Mouse (Mus musculus): ENCODE measurements at regions not wholly inside any gene's neighbourhood (a gene's known extent, or its start where the extent isn't known, plus 50 kb on each side); places are given as distances from the start of the nearest gene placed in this dataset.

- no peaks in the 10 kb centered on the region for H3K79me2 ChIP-seq (ENCODE audit: control insufficient read depth, insufficient read depth, low read length, poor library complexity)
- no peaks in the 10 kb centered on the region for H3K36me3 ChIP-seq (ENCODE audit: control insufficient read depth in 1 of 2, insufficient read depth in 2 of 2, low read length in 2 of 2)
- DNase-seq (ENCODE audit: low read depth, low spot score): no peak
- no peak overlapping the region for H3K9ac ChIP-seq (ENCODE audit: control insufficient read depth, low read depth, low read length, poor library complexity, severe bottlenecking)
- H3K4me1 ChIP-seq (ENCODE audit: control insufficient read depth in 1 of 2, insufficient read depth in 2 of 2, low read length in 2 of 2): no peaks in the 10 kb centered on the region
- no peak overlapping the region for H3K4me3 ChIP-seq (ENCODE audit: control insufficient read depth in 1 of 2, insufficient read depth in 1 of 2, low read depth in 2 of 2, low read length in 2 of 2)
- no peak for TF ChIP-seq ZMIZ1 (IDR thresholded peaks at IDR 0.05; ENCODE audit: low read depth, low read length)
- TF ChIP-seq ZNF384 (IDR thresholded peaks at IDR 0.05; ENCODE audit: low read depth, low read length): no peak
- TF ChIP-seq CTCF (IDR thresholded peaks at IDR 0.05 in 2 of 3, conservative IDR thresholded peaks at IDR 0.05 in 1 of 3; ENCODE audit: control insufficient read depth in 1 of 3, insufficient read depth in 1 of 3, low read depth in 2 of 3, low read length in 3 of 3, poor library complexity in 1 of 3, severe bottlenecking in 1 of 3): no peak
- no peak for TF ChIP-seq RCOR1 (IDR thresholded peaks at IDR 0.05; ENCODE audit: low read depth, low read length)
- TF ChIP-seq MYC (IDR thresholded peaks at IDR 0.05; ENCODE audit: low read depth, low read length): no peak
- TF ChIP-seq ZC3H11A (IDR thresholded peaks at IDR 0.05; ENCODE audit: low read depth, low read length): no peak
- TF ChIP-seq JUND (IDR thresholded peaks at IDR 0.05; ENCODE audit: low read depth, low read length): no peak
- TF ChIP-seq ZKSCAN1 (IDR thresholded peaks at IDR 0.05; ENCODE audit: low read depth, low read length): no peak
- no peak for TF ChIP-seq RAD21 (IDR thresholded peaks at IDR 0.05; ENCODE audit: low read depth, low read length)
- TF ChIP-seq MYB (IDR thresholded peaks at IDR 0.05; ENCODE audit: low read depth, low read length): no peak
- no peak for TF ChIP-seq TBP (IDR thresholded peaks at IDR 0.05; ENCODE audit: low read depth, low read length)
- TF ChIP-seq POLR2AphosphoS2 (IDR thresholded peaks at IDR 0.05; ENCODE audit: low read length): no peak
- H3K27ac ChIP-seq (ENCODE audit: control insufficient read depth, low read depth, low read length): no peak overlapping the region
- no peaks in the 10 kb centered on the region for H3K9me3 ChIP-seq (replicated peaks; ENCODE audit: insufficient read depth, low read length)
- H3K27me3 ChIP-seq (ENCODE audit: control insufficient read depth in 1 of 2, insufficient read depth in 2 of 2, low read length in 2 of 2): no peaks in the 10 kb centered on the region
Measured at GRCm38 (mm10) chr5:97697581-97698134, 240.8 kb upstream of the Gk2 start.

- Histone ChIP-seq H3K9ac (ENCODE audit: control insufficient read depth, low read depth, low read length, poor library complexity, severe bottlenecking) (no peak overlapping the region), H3K27me3 (ENCODE audit: control insufficient read depth in 1 of 2, insufficient read depth in 2 of 2, low read length in 2 of 2) (no peaks in the 10 kb centered on the region), H3K27ac (ENCODE audit: control insufficient read depth, low read depth, low read length) (no peak overlapping the region), H3K9me3 (replicated peaks; ENCODE audit: insufficient read depth, low read length) (no peaks in the 10 kb centered on the region), H3K4me3 (ENCODE audit: control insufficient read depth in 1 of 2, insufficient read depth in 1 of 2, low read depth in 2 of 2, low read length in 2 of 2) (no peak overlapping the region), H3K79me2 (ENCODE audit: control insufficient read depth, insufficient read depth, low read length, poor library complexity) (no peaks in the 10 kb centered on the region), H3K4me1 (ENCODE audit: control insufficient read depth in 1 of 2, insufficient read depth in 2 of 2, low read length in 2 of 2) (no peaks in the 10 kb centered on the region), H3K36me3 (ENCODE audit: control insufficient read depth in 1 of 2, insufficient read depth in 2 of 2, low read length in 2 of 2) (no peaks in the 10 kb centered on the region)
- no peak for DNase-seq (ENCODE audit: low read depth, low spot score)
- no peak for TF ChIP-seq E2F4 (IDR thresholded peaks at IDR 0.05; ENCODE audit: borderline replicate concordance, low read depth, low read length)
Measured at GRCm38 (mm10) chr5:97693333-97693940, 236.6 kb upstream of the Gk2 start.

GRCm38 (mm10) chr5:97685443-97685842 is 228.6 kb upstream of the Gk2 start:
- DNase-seq (ENCODE audit: low read depth, low spot score): no peak
- no peaks in the 10 kb centered on the region for H3K9me3 ChIP-seq (replicated peaks; ENCODE audit: insufficient read depth, low read length)
- H3K27me3 ChIP-seq (ENCODE audit: control insufficient read depth in 1 of 2, insufficient read depth in 2 of 2, low read length in 2 of 2): no peaks in the 10 kb centered on the region
- H3K9ac ChIP-seq (ENCODE audit: control insufficient read depth, low read depth, low read length, poor library complexity, severe bottlenecking): no peak overlapping the region
- H3K27ac ChIP-seq (ENCODE audit: control insufficient read depth, low read depth, low read length): no peak overlapping the region
- no peak overlapping the region for H3K4me3 ChIP-seq (ENCODE audit: control insufficient read depth in 1 of 2, insufficient read depth in 1 of 2, low read depth in 2 of 2, low read length in 2 of 2)
- TF ChIP-seq CTCF (IDR thresholded peaks at IDR 0.05 in 2 of 3, conservative IDR thresholded peaks at IDR 0.05 in 1 of 3; ENCODE audit: control insufficient read depth in 1 of 3, insufficient read depth in 1 of 3, low read depth in 2 of 3, low read length in 3 of 3, poor library complexity in 1 of 3, severe bottlenecking in 1 of 3) (no peak), GATA1 (IDR thresholded peaks at IDR 0.05; ENCODE audit: low read depth, low read length) (no peak), NRF1 (IDR thresholded peaks at IDR 0.05; ENCODE audit: insufficient read depth, low read depth, low read length, poor library complexity, severe bottlenecking) (no peak)
- no peaks in the 10 kb centered on the region for H3K4me1 ChIP-seq (ENCODE audit: control insufficient read depth in 1 of 2, insufficient read depth in 2 of 2, low read length in 2 of 2)
- no peaks in the 10 kb centered on the region for H3K79me2 ChIP-seq (ENCODE audit: control insufficient read depth, insufficient read depth, low read length, poor library complexity)
- H3K36me3 ChIP-seq (ENCODE audit: control insufficient read depth in 1 of 2, insufficient read depth in 2 of 2, low read length in 2 of 2): no peaks in the 10 kb centered on the region

Measured in MEL (cell line).